Comparison of ENCODE assay signal across 23 mouse cellular contexts in the genomic region with DNA sequence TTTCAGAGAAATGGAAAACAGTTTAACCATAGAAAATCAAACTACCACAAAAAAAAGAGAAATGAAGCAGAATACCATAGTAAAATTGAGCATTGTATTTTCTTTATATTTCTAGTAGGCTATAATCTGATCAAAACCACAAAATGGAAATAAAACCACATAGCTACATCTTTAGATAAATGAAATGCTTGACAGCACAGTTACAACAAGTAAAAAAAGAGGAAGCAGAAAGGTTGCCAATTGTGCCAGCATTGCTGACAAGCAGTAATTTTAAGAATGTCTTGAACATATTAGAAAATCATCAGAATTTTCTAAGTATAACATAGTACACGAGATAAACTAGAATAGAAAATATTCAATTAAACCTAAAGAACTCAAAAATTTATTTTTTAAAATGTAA.
DNase-seq lines count a peak whose midpoint lies in the region; ATAC-seq and TF ChIP-seq lines count a peak whose summit lies in the region.
"Had no signal": no experiment of that assay in that cellular context is flagged by ENCODE, and none has a peak within 500 bp of the region (broad histone marks: within the 10 kb centered on the region; RNA-seq: fewer than 3 reads in every experiment).

No protein-coding gene starts in this region.

- H3K27me3 ChIP-seq in splenic B cell, adult 2 months (ENCODE audit: control insufficient read depth, insufficient read depth, low read length, poor library complexity, severe bottlenecking): no peaks in the 10 kb centered on the region
- no peaks in the 10 kb centered on the region for H3K27me3 ChIP-seq in cerebellum, adult 2 months (ENCODE audit: control insufficient read depth, insufficient read depth, low read length)
- H3K27me3 ChIP-seq: embryonic facial prominence, embryonic 13.5 days; embryonic facial prominence, embryonic 15.5 days; forebrain, embryonic 12.5 days had no signal

- no peak overlapping the region for H3K27ac ChIP-seq in layer of hippocampus, adult 2 months
- no peak overlapping the region for H3K27ac ChIP-seq in cerebellum, adult 2 months (ENCODE audit: insufficient read depth, low read length)
- H3K27ac ChIP-seq: embryonic facial prominence, embryonic 13.5 days; embryonic facial prominence, embryonic 15.5 days; forebrain, embryonic 10.5 days; forebrain, embryonic 12.5 days had no signal

- DNase-seq in 416B (ENCODE audit: low read depth) (peak; percentile 12), MEL-GATA-1-ER (ENCODE audit: extremely low read depth, low read depth) (peak; percentile 9)
- DNase-seq in splenic B cell, adult 2 months (ENCODE audit: low read depth, low spot score): peak; percentile 33
- no peak for DNase-seq in layer of hippocampus, adult 2 months (ENCODE audit: low spot score in 2 of 2)
- DNase-seq in cerebellum, adult 2 months: no peak
- no peak for DNase-seq in testis, postnatal 14 days (ENCODE audit: low spot score)
- DNase-seq: adrenal gland, adult 2 months; adrenal gland, postnatal 10 days; adrenal gland, postnatal 25 days; cerebellum, adult 11 months; cerebellum, adult 18-20 months; cerebellum, adult 9-10 months; cerebellum, postnatal 10 days; cerebellum, postnatal 25 days; embryo, embryonic 11 days had no signal

- no peak for TF ChIP-seq POLR2A in cerebellum, adult 2 months (IDR thresholded peaks at IDR 0.05; ENCODE audit: borderline replicate concordance, insufficient read depth, low read length)

- no peak overlapping the region for H3K4me3 ChIP-seq in layer of hippocampus, adult 2 months
- no peak overlapping the region for H3K4me3 ChIP-seq in cerebellum, adult 2 months (replicated peaks; ENCODE audit: insufficient read depth, low read depth, low read length)
- H3K4me3 ChIP-seq: embryonic facial prominence, embryonic 13.5 days; embryonic facial prominence, embryonic 15.5 days; erythroblast, embryonic 14.5 days; forebrain, embryonic 10.5 days; forebrain, embryonic 12.5 days had no signal

- H3K36me3 ChIP-seq in splenic B cell, adult 2 months (ENCODE audit: control insufficient read depth, insufficient read depth, low read length, poor library complexity, severe bottlenecking): no peaks in the 10 kb centered on the region
- H3K36me3 ChIP-seq: embryonic facial prominence, embryonic 13.5 days; embryonic facial prominence, embryonic 15.5 days; forebrain, embryonic 10.5 days; forebrain, embryonic 12.5 days had no signal

- no peaks in the 10 kb centered on the region for H3K4me1 ChIP-seq in cerebellum, adult 2 months (ENCODE audit: control insufficient read depth, insufficient read depth, low read length)
- H3K4me1 ChIP-seq: embryonic facial prominence, embryonic 13.5 days; embryonic facial prominence, embryonic 15.5 days; forebrain, embryonic 10.5 days; forebrain, embryonic 12.5 days had no signal

- peak; percentile 42 to 69; a peak in 3 of 4 replicates for ATAC-seq in hematopoietic stem cell, adult 5-6 weeks (replicated peaks in 1 of 2; ENCODE audit: insufficient read depth in 1 of 2, low FRiP score in 2 of 2, low TSS enrichment in 1 of 2, low read depth in 1 of 2, poor library complexity in 2 of 2, severe bottlenecking in 2 of 2)
- ATAC-seq: forebrain, embryonic 14.5 days; forebrain, embryonic 16.5 days had no signal

- WGBS in cerebellum, adult 2 months: 26% methylated on average over 1 of the region's 1 CpGs

- TF ChIP-seq CTCF in layer of hippocampus, adult 2 months (conservative IDR thresholded peaks at IDR 0.05): no peak
- TF ChIP-seq CTCF in cerebellum, adult 2 months (IDR thresholded peaks at IDR 0.05; ENCODE audit: borderline replicate concordance, insufficient read depth, low read depth, low read length): no peak

Comparison
In these comparisons a context has a peak if more than half of its experiments do, and no peak if none do; other contexts are left out.
1. DNase-seq: peak in 416B (single experiment), MEL-GATA-1-ER (single experiment) and splenic B cell, adult 2 months (single experiment); none in layer of hippocampus, adult 2 months (0 of 2), cerebellum, adult 2 months (0 of 2) and testis, postnatal 14 days (single experiment).